Mouse (Mus musculus) thymus, adult 2 months (tissue): Measurements from ENCODE around the gene Pih1d3. TPM values are rescaled to one million over a fixed set of nuclear protein-coding genes. Genes with fewer than 3 reads are reported as not detected.

Source experiments
- DNase-seq: peaks from one replicate; pipeline ENCODE4 v3.0.0; 2021
- H3K27ac ChIP-seq: fragments of 200-500 bp; 2 replicates; pipeline ENCODE4 v1.5.1; 2012; ENCODE audit warnings: low read length, control low read depth; ENCODE audit not compliant: control insufficient read depth, insufficient read depth
- H3K27me3 ChIP-seq: fragments of 200-500 bp; 2 replicates; pipeline ENCODE4 v1.6.1; 2012; ENCODE audit warnings: mild to moderate bottlenecking, low read length, moderate library complexity, mixed read lengths; ENCODE audit not compliant: control insufficient read depth, insufficient read depth
- H3K36me3 ChIP-seq: fragments of 200-500 bp; 2 replicates; pipeline ENCODE4 v1.6.1; 2012; ENCODE audit warnings: mild to moderate bottlenecking, low read length, moderate library complexity; ENCODE audit not compliant: control insufficient read depth, insufficient read depth
- H3K4me1 ChIP-seq: fragments of 200-500 bp; replicated peaks from 2 replicates; pipeline ENCODE4 v1.6.1; 2012; ENCODE audit warnings: low read length; ENCODE audit not compliant: control insufficient read depth, insufficient read depth
- H3K4me3 ChIP-seq: fragments of 200-500 bp; 2 replicates; pipeline ENCODE4 v1.5.1; 2012; ENCODE audit warnings: mild to moderate bottlenecking, low read length, control low read depth, moderate library complexity; ENCODE audit not compliant: control insufficient read depth, insufficient read depth
- CTCF ChIP-seq: fragments of 200-500 bp; IDR thresholded peaks from 2 replicates; pipeline ENCODE4 v1.5.1; 2012; ENCODE audit warnings: mild to moderate bottlenecking, control low read depth, low read length, moderate library complexity, borderline replicate concordance; ENCODE audit not compliant: control insufficient read depth, poor library complexity, insufficient read depth; ENCODE audit errors: extremely low read depth
- POLR2A ChIP-seq: fragments of 200-500 bp; IDR thresholded peaks from 2 replicates; pipeline ENCODE4 v1.6.1; 2012; ENCODE audit warnings: mild to moderate bottlenecking, low read length, control low read depth, moderate library complexity; ENCODE audit not compliant: control insufficient read depth, poor library complexity, insufficient read depth; ENCODE audit errors: extremely low read depth
- WGBS: fragments of 180-500 bp; shearing (Covaris S2); methylation state at CpG from one replicate; pipeline ENCODE4 v1.1.7; 2018; 5-methylcytosine and 5-hydroxymethylcytosine counted together
- polyA plus RNA-seq: library from polyadenylated mRNA; depleted of rRNA; stranded (reverse); fragments of >200 nt; gene quantifications from 2 replicates; pipeline ENCODE4 v1.2.3, GENCODE M21; 2012; rRNA removed

Pih1d3 gene
- polyA plus RNA-seq, 1 experiment: not detected

DNA sequence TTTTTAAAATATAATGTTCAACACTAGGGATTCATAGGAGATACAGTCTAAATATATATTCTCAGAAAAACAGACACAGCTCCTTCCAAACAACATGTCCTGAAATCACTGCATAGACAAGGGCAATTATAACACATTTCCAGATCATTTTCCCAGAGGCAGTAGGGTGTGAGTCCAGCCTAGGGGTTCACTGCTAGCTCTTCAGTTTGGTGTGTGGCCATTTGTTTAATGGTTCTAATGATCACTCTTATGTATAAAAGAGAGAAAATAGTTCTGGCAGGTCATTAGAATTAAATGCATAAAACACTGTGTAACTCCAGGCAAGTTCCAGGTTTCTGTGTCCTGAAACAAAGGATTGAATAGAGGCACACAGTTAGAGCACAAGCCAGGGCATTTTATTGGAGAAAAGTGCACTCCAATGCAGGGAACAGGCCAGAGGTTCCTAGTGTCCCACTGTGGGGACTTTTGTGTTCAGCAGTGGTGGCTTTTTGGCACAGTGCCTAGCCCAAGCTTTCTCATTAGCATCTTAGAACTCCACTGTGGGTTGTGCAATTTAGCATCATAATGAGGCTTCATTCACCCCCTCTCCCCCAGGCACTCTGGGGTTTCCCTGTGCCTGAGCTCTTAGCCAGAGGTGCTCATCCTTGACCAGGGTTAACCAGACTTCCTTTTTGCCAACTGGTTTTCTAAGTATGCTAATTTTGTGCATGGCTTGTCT, 10.8 kb downstream of the Pih1d3 start:
- Histone ChIP-seq H3K27me3 (no peaks in the 10 kb centered on the region), H3K36me3 (no peaks in the 10 kb centered on the region), H3K27ac (no peak overlapping the region), H3K4me3 (no peak overlapping the region), H3K4me1 (no peaks in the 10 kb centered on the region)
- no peak for DNase-seq
- TF ChIP-seq CTCF (no peak), POLR2A (no peak)

DNA sequence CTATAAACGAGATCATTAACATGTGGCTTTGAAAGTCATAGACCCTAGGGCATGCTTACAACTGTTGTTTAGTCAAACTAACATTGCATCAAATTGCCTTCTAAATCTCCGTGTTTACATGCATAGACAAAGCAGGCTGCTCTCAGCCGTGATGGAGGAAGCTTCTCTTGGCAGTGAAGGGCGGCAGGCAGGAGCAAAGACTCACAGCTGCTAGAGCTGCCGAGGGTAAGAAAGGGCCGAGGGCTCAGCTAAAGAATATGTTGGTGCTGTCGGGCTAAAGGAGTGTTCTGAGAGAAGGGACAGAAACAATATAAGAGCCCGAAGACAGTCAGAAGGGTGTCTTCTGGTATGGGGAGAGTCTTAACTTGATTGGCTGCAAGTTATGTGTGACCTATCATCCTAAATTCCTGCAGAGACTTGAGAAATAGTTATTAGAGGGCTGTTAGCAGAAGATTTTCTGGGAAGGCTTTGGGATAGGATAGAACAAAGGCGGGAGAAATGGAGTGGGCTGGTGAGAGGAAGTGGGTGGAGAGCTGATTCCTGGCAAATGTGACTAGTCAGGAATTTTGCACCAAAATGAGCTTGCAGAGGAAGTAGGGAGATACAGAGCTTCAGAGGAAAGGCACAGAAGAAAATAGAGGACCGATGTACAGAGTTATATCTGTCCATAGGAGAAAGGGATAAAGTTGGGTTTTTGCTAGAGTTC, 37.7 kb downstream of the Pih1d3 start:
- DNase-seq: no peak

More for the DNA sequence above, 37.7 kb downstream of the Pih1d3 start:
- H3K4me3 ChIP-seq: no peak overlapping the region
- no peaks in the 10 kb centered on the region for H3K36me3 ChIP-seq
- no peaks in the 10 kb centered on the region for H3K27me3 ChIP-seq
- no peak overlapping the region for H3K27ac ChIP-seq
- H3K4me1 ChIP-seq: no peaks in the 10 kb centered on the region
- TF ChIP-seq POLR2A (no peak), CTCF (no peak)
- WGBS: 78% methylated on average over 10 of the region's 10 CpGs

Other genes starting within 250 kb of the Pih1d3 start
- gene AC153137.1, start 244.9 kb upstream of the Pih1d3 start, polyA plus RNA-seq: not detected in 2 replicates
- gene Lgsn, start 46.4 kb upstream of the Pih1d3 start, polyA plus RNA-seq: not detected in 2 replicates
- gene 4931428L18Rik, start 154 bp upstream of the Pih1d3 start, polyA plus RNA-seq: not detected in 2 replicates